Mouse (Mus musculus) small intestine, adult 10 weeks (tissue): ENCODE results near the gene Izumo2. TPM values are rescaled to one million over a fixed set of nuclear protein-coding genes. Genes with fewer than 3 reads are reported as not detected.

Experiments
- polyA plus RNA-seq: library from polyadenylated mRNA; stranded (reverse); fragments of 350-450 nt; fragmentation: Illumina TruSeq; extraction: RNeasy Lipid Tissue Mini Kit (QIAGEN cat#74804); gene quantifications from one replicate; pipeline ENCODE4 v1.2.3, GENCODE M21; 2014; ENCODE audit warnings: low replicate concordance

Izumo2 gene
- not detected for polyA plus RNA-seq

GRCm38 (mm10) chr7:44708574-44708973 lies at the start of gene Izumo2:
Izumo2 (plus strand) TSS chr7:44708742.

GRCm38 (mm10) chr7:44670803-44671202 lies 37.7 kb upstream of the Izumo2 start, which contains the start of gene Myh14:
Myh14 (minus strand) TSS chr7:44670843.

GRCm38 (mm10) chr7:44748101-44749044 lies 39.8 kb downstream of the Izumo2 start, which contains the start of gene Vrk3:
Vrk3 (plus strand) TSS chr7:44748413.

GRCm38 (mm10) chr7:44750950-44751349 lies 42.4 kb downstream of the Izumo2 start, which contains the start of gene Zfp473:
Zfp473 (minus strand) TSS chr7:44751050.

Other genes with a start within 250 kb of the Izumo2 start
- gene Aspdh, start 243.4 kb upstream of the Izumo2 start, polyA plus RNA-seq: not detected
- 1.0 TPM for gene Josd2, start 240.8 kb upstream of the Izumo2 start, polyA plus RNA-seq
- 1.2 TPM for gene Emc10, start 212.2 kb upstream of the Izumo2 start, polyA plus RNA-seq
- not detected for gene Fam71e1, start 212.2 kb upstream of the Izumo2 start, polyA plus RNA-seq
- gene Mybpc2, start 184.1 kb upstream of the Izumo2 start, polyA plus RNA-seq: not detected
- gene Spib, start 176.7 kb upstream of the Izumo2 start, polyA plus RNA-seq: 0.45 TPM
- gene Pold1, start 159.9 kb upstream of the Izumo2 start, polyA plus RNA-seq: not detected
- gene Nr1h2, start 154.8 kb upstream of the Izumo2 start, polyA plus RNA-seq: 0.78 TPM
- gene Napsa, start 136.4 kb upstream of the Izumo2 start, polyA plus RNA-seq: 0.67 TPM
- gene Kcnc3, start 118.1 kb upstream of the Izumo2 start, polyA plus RNA-seq: 0.33 TPM
- 0.78 TPM for gene Myh14, start 37.9 kb upstream of the Izumo2 start, polyA plus RNA-seq
- 10.2 TPM for gene Vrk3, start 39.7 kb downstream of the Izumo2 start, polyA plus RNA-seq
- 0.45 TPM for gene Zfp473, start 42.3 kb downstream of the Izumo2 start, polyA plus RNA-seq
- gene Nup62, start 107.3 kb downstream of the Izumo2 start, polyA plus RNA-seq: 3.6 TPM
- not detected for gene Il4i1, start 107.6 kb downstream of the Izumo2 start, polyA plus RNA-seq
- 1.0 TPM for gene Atf5, start 107.9 kb downstream of the Izumo2 start, polyA plus RNA-seq
- gene Akt1s1, start 140.2 kb downstream of the Izumo2 start, polyA plus RNA-seq: 1.1 TPM
- gene Tbc1d17, start 140.3 kb downstream of the Izumo2 start, polyA plus RNA-seq: not detected
- not detected for gene Pnkp, start 148.4 kb downstream of the Izumo2 start, polyA plus RNA-seq
- gene Ptov1, start 161.0 kb downstream of the Izumo2 start, polyA plus RNA-seq: not detected
- gene Med25, start 184.0 kb downstream of the Izumo2 start, polyA plus RNA-seq: 1.3 TPM
- gene Fuz, start 187.3 kb downstream of the Izumo2 start, polyA plus RNA-seq: 0.48 TPM
- gene Ap2a1, start 220.8 kb downstream of the Izumo2 start, polyA plus RNA-seq: 9.8 TPM
- gene Tsks, start 234.5 kb downstream of the Izumo2 start, polyA plus RNA-seq: not detected